Mouse (Mus musculus) spleen, adult 2 months (tissue): ENCODE data around the gene Morn5.

ENCODE experiments used
- CTCF ChIP-seq: fragments of 200-500 bp; IDR thresholded peaks from 2 replicates; pipeline ENCODE4 v1.5.1; 2011; ENCODE audit warnings: mild to moderate bottlenecking, inconsistent platforms; ENCODE audit not compliant: insufficient read depth, insufficient read length, insufficient replicate concordance; ENCODE audit errors: extremely low read depth
- POLR2A ChIP-seq: fragments of 200-500 bp; IDR thresholded peaks from 2 replicates; pipeline ENCODE4 v1.6.1; 2011; ENCODE audit warnings: low read depth, low read length, inconsistent platforms

- TF ChIP-seq CTCF = no peak
- no peak for TF ChIP-seq POLR2A
Observed at GRCm38 (mm10) chr2:36126795-36127429, 77.7 kb downstream of the Morn5 start.
